Mouse (Mus musculus) liver, embryonic 12.5 days (tissue): ENCODE measurements at regions not wholly inside any gene's neighbourhood (a gene's known extent, or its start where the extent isn't known, plus 50 kb on each side); places are given as distances from the start of the nearest gene placed in this dataset.

Experiments
- ATAC-seq: fragments of 200-750 bp; cut with Nextera tagmentation; 2 replicates; pipeline ENCODE4 v1.8.0; 2017; ENCODE audit warnings: moderate number of reproducible peaks, mild to moderate bottlenecking, moderate library complexity
- H3K27ac ChIP-seq: fragments of 300-500 bp; sonication (generic); 2 replicates; pipeline ENCODE4 v1.5.1; 2016; ENCODE audit warnings: mild to moderate bottlenecking
- H3K27me3 ChIP-seq: fragments of 300-500 bp; sonication (generic); replicated peaks from 2 replicates; pipeline ENCODE4 v1.6.1; 2016; ENCODE audit warnings: mild to moderate bottlenecking, moderate library complexity
- H3K36me3 ChIP-seq: fragments of 300-500 bp; sonication (generic); 2 replicates; pipeline ENCODE4 v1.6.1; 2016; ENCODE audit warnings: mild to moderate bottlenecking, moderate library complexity
- H3K4me1 ChIP-seq: fragments of 300-500 bp; sonication (generic); 2 replicates; pipeline ENCODE4 v1.6.1; 2016
- H3K4me2 ChIP-seq: fragments of 300-500 bp; sonication (generic); 2 replicates; pipeline ENCODE4 v1.6.1; 2016; ENCODE audit warnings: mild to moderate bottlenecking, moderate library complexity
- H3K4me3 ChIP-seq: fragments of 300-500 bp; sonication (generic); 2 replicates; pipeline ENCODE4 v1.5.1; 2016; ENCODE audit warnings: mild to moderate bottlenecking, moderate library complexity
- H3K9ac ChIP-seq: fragments of 300-500 bp; sonication (generic); 2 replicates; pipeline ENCODE4 v1.6.1; 2016; ENCODE audit warnings: mild to moderate bottlenecking, moderate library complexity
- H3K9me3 ChIP-seq: fragments of 300-500 bp; sonication (generic); replicated peaks from 2 replicates; pipeline ENCODE4 v1.6.1; 2016; ENCODE audit warnings: mild to moderate bottlenecking, moderate library complexity
- WGBS: fragments of 180-500 bp; shearing (Covaris S2); methylation state at CpG from one replicate; pipeline ENCODE4 v1.1.7; 2016; ENCODE audit not compliant: insufficient replicate concordance; 5-methylcytosine and 5-hydroxymethylcytosine counted together

GRCm38 (mm10) chr2:124751832-124752231 is 316.1 kb upstream of the Slc24a5 start:
- Histone ChIP-seq H3K36me3 (no peaks in the 10 kb centered on the region), H3K27me3 (no peaks in the 10 kb centered on the region), H3K4me1 (no peaks in the 10 kb centered on the region), H3K4me2 (no peak overlapping the region), H3K9ac (no peak overlapping the region), H3K4me3 (no peak overlapping the region), H3K27ac (no peak overlapping the region), H3K9me3 (no peaks in the 10 kb centered on the region)
- 40% methylated on average over 4 of the region's 4 CpGs for WGBS
- no peak for ATAC-seq

- H3K9me3 ChIP-seq, result no peaks in the 10 kb centered on the region
- no peak for ATAC-seq
Measured at GRCm38 (mm10) chr2:124753717-124754116, 314.2 kb upstream of the Slc24a5 start.

DNA sequence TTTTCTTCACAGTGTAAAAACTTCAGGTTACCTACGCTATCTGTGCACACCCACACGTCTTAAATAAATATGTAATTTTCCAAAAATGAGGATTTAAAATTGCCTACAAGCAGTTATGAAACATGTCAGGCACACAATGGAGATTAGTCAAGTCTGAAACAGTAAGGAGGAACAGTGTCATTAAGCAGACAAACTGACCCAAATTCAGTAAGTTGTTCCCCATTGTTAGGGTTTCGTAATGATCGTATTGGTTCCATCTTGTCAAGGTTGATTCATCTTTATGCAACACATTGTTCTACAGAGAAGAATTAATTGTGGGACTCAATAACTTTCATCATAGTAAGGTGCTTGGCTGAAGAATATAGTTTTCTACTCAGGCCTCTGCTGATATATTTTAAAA is 312.7 kb upstream of the Slc24a5 start:
- H3K4me1 ChIP-seq, result no peaks in the 10 kb centered on the region
- H3K4me2 ChIP-seq, result no peak overlapping the region
- no peak overlapping the region for H3K27ac ChIP-seq
- H3K27me3 ChIP-seq, result no peaks in the 10 kb centered on the region
- ATAC-seq, result no peak
- no peaks in the 10 kb centered on the region for H3K36me3 ChIP-seq
- no peaks in the 10 kb centered on the region for H3K9me3 ChIP-seq
- H3K9ac ChIP-seq, result no peak overlapping the region
- H3K4me3 ChIP-seq, result no peak overlapping the region
- whole genome bisulfite sequencing, result 74% methylated on average over 4 of the region's 4 CpGs

More at GRCm38 (mm10) chr2:124753717-124754116, 314.2 kb upstream of the Slc24a5 start:
- no peak overlapping the region for H3K9ac ChIP-seq
- H3K4me1 ChIP-seq, result no peaks in the 10 kb centered on the region
- no peaks in the 10 kb centered on the region for H3K27me3 ChIP-seq
- H3K4me2 ChIP-seq, result no peak overlapping the region
- H3K4me3 ChIP-seq, result no peak overlapping the region
- 50% methylated on average over 5 of the region's 5 CpGs for WGBS
- no peaks in the 10 kb centered on the region for H3K36me3 ChIP-seq
- no peak overlapping the region for H3K27ac ChIP-seq

DNA sequence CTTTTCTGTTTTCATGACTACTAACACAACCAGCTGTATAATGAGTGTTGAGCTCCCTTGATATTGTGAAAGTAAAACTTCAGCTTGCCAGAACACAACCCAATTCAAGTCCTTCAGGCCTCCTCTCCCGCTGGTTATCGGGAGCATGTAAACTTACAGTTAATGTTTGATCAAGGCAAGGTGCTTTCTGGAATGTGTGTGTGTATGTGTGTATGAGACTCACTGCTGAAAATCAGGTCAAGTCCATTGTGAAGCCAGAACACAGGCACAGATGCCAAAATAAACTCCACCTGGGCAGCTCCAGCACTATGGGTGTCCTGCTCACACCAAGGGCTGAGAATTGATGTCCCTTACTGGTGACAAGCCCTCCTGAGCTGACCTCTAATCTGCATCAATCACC is 308.9 kb upstream of the Slc24a5 start:
- no peak overlapping the region for H3K27ac ChIP-seq
- WGBS, result 73% methylated on average over 2 of the region's 2 CpGs
- no peaks in the 10 kb centered on the region for H3K9me3 ChIP-seq
- H3K4me1 ChIP-seq, result no peaks in the 10 kb centered on the region
- H3K4me3 ChIP-seq, result no peak overlapping the region
- no peak overlapping the region for H3K4me2 ChIP-seq
- H3K36me3 ChIP-seq, result no peaks in the 10 kb centered on the region
- no peak overlapping the region for H3K9ac ChIP-seq
- no peaks in the 10 kb centered on the region for H3K27me3 ChIP-seq
- ATAC-seq, result no peak

GRCm38 (mm10) chr2:124763650-124764049 is 304.3 kb upstream of the Slc24a5 start:
- no peak overlapping the region for H3K27ac ChIP-seq
- H3K27me3 ChIP-seq, result no peaks in the 10 kb centered on the region
- 78% methylated on average over 7 of the region's 7 CpGs for WGBS
- H3K4me1 ChIP-seq, result no peaks in the 10 kb centered on the region
- no peak overlapping the region for H3K9ac ChIP-seq
- H3K36me3 ChIP-seq, result no peaks in the 10 kb centered on the region
- no peak overlapping the region for H3K4me2 ChIP-seq
- H3K9me3 ChIP-seq, result no peaks in the 10 kb centered on the region
- no peak overlapping the region for H3K4me3 ChIP-seq
- ATAC-seq, result no peak

- Histone ChIP-seq H3K9me3 (no peaks in the 10 kb centered on the region), H3K27ac (no peak overlapping the region), H3K4me1 (no peaks in the 10 kb centered on the region), H3K9ac (no peak overlapping the region), H3K27me3 (no peaks in the 10 kb centered on the region), H3K4me3 (no peak overlapping the region), H3K36me3 (no peaks in the 10 kb centered on the region), H3K4me2 (no peak overlapping the region)
- 57% methylated on average over 10 of the region's 10 CpGs for WGBS
- no peak for ATAC-seq
Measured at GRCm38 (mm10) chr2:124764186-124764910, 303.6 kb upstream of the Slc24a5 start.

- no peaks in the 10 kb centered on the region for H3K4me1 ChIP-seq
Measured at GRCm38 (mm10) chr2:124769267-124769967, 298.5 kb upstream of the Slc24a5 start.

GRCm38 (mm10) chr2:124770028-124770427 is 297.9 kb upstream of the Slc24a5 start:
- Histone ChIP-seq H3K27ac (no peak overlapping the region), H3K4me1 (no peaks in the 10 kb centered on the region), H3K9me3 (no peaks in the 10 kb centered on the region), H3K4me2 (no peak overlapping the region), H3K4me3 (no peak overlapping the region), H3K27me3 (no peaks in the 10 kb centered on the region), H3K36me3 (no peaks in the 10 kb centered on the region), H3K9ac (no peak overlapping the region)
- ATAC-seq, result no peak
- WGBS, result 56% methylated on average over 2 of the region's 2 CpGs

More at GRCm38 (mm10) chr2:124769267-124769967, 298.5 kb upstream of the Slc24a5 start:
- Histone ChIP-seq H3K4me3 (no peak overlapping the region), H3K27ac (no peak overlapping the region), H3K4me2 (no peak overlapping the region), H3K9ac (no peak overlapping the region), H3K27me3 (no peaks in the 10 kb centered on the region), H3K36me3 (no peaks in the 10 kb centered on the region), H3K9me3 (no peaks in the 10 kb centered on the region)
- ATAC-seq, result no peak
- 78% methylated on average over 6 of the region's 6 CpGs for WGBS

- H3K27me3 ChIP-seq, result no peaks in the 10 kb centered on the region
- H3K36me3 ChIP-seq, result no peaks in the 10 kb centered on the region
- no peak for ATAC-seq
- WGBS, result 62% methylated on average over 11 of the region's 11 CpGs
- H3K27ac ChIP-seq, result no peak overlapping the region
- H3K4me1 ChIP-seq, result no peaks in the 10 kb centered on the region
- no peak overlapping the region for H3K4me3 ChIP-seq
- no peak overlapping the region for H3K9ac ChIP-seq
- no peak overlapping the region for H3K4me2 ChIP-seq
- H3K9me3 ChIP-seq, result no peaks in the 10 kb centered on the region
Measured at GRCm38 (mm10) chr2:124772055-124772708, 295.7 kb upstream of the Slc24a5 start.

DNA sequence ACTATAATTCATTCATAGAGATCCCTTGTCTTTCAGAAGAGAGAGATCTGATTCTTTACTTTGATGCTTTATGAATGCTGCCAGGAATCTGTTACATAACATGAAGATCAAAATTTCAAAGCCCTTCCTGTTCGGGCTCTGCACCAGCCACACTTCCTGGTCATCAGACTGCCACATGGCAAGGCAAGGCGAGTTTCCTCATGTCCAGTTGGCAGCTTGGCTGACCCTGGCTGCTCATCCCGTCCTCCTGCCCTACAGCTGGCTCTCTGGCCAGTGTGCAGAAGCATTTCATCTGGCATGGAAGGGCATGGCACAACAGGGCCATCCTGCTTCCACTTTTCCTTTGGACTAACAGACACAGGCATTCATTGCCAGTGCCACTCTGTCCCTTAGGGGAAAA is 292.2 kb upstream of the Slc24a5 start:
- H3K4me1 ChIP-seq, result no peaks in the 10 kb centered on the region
- 38% methylated on average over 3 of the region's 3 CpGs for WGBS
- H3K27me3 ChIP-seq, result no peaks in the 10 kb centered on the region
- H3K4me3 ChIP-seq, result no peak overlapping the region
- no peaks in the 10 kb centered on the region for H3K9me3 ChIP-seq
- no peak overlapping the region for H3K27ac ChIP-seq
- H3K9ac ChIP-seq, result no peak overlapping the region
- H3K4me2 ChIP-seq, result no peak overlapping the region
- H3K36me3 ChIP-seq, result no peaks in the 10 kb centered on the region
- no peak for ATAC-seq

DNA sequence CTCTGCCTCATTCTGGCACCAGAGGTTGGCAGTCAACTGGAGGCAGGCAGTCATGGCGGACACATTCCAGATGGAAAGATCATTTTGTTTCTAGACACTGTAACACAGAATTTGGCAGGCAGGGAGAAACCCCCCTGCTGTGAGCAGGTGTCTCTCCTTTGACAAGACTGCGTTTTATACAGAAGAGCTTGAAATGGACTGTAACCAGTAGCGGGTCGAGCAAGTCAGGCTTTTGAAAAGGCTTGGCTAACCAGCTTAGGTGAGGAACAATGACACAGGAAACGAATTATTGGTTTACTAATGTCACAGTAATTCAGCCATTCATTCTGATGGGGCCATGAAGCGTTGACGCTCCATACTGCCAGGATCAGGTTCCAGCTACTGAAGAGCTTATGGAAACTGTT is 275.3 kb upstream of the Slc24a5 start:
- H3K27me3 ChIP-seq, result no peaks in the 10 kb centered on the region
- H3K27ac ChIP-seq, result no peak overlapping the region
- no peaks in the 10 kb centered on the region for H3K36me3 ChIP-seq
- no peaks in the 10 kb centered on the region for H3K9me3 ChIP-seq
- no peak overlapping the region for H3K4me2 ChIP-seq
- WGBS, result 65% methylated on average over 7 of the region's 7 CpGs
- H3K4me1 ChIP-seq, result no peaks in the 10 kb centered on the region
- no peak for ATAC-seq
- no peak overlapping the region for H3K4me3 ChIP-seq
- no peak overlapping the region for H3K9ac ChIP-seq

- no peak overlapping the region for H3K27ac ChIP-seq
- H3K9me3 ChIP-seq, result no peaks in the 10 kb centered on the region
- H3K27me3 ChIP-seq, result no peaks in the 10 kb centered on the region
- no peak overlapping the region for H3K9ac ChIP-seq
- H3K36me3 ChIP-seq, result no peaks in the 10 kb centered on the region
- 70% methylated on average over 8 of the region's 8 CpGs for WGBS
- H3K4me3 ChIP-seq, result no peak overlapping the region
- H3K4me2 ChIP-seq, result no peak overlapping the region
- ATAC-seq, result no peak
- no peaks in the 10 kb centered on the region for H3K4me1 ChIP-seq
Measured at GRCm38 (mm10) chr2:124811709-124812108, 256.2 kb upstream of the Slc24a5 start.
